Mouse (Mus musculus): ENCODE results near the gene Tenm2.

- TF ChIP-seq CTCF (IDR thresholded peaks at IDR 0.05) (no peak), EP300 (IDR thresholded peaks at IDR 0.05) (no peak)
Observed at GRCm38 (mm10) chr11:36537573-36538133, 698.1 kb downstream of the Tenm2 start.

All from lung, postnatal 0 days (tissue).